Mouse (Mus musculus) ES-E14 (cell line): Measurements from ENCODE around the gene Mpl. TPM values are rescaled to one million over a fixed set of nuclear protein-coding genes. Genes with fewer than 3 reads are reported as not detected.

Source experiments
- DNase-seq: peaks from one replicate; pipeline ENCODE4 v3.0.0-alpha.2; 2013; ENCODE audit warnings: low read depth, low spot score
- H3K27ac ChIP-seq: 2 replicates; pipeline ENCODE4 v1.5.1; 2012; ENCODE audit warnings: low read depth, mild to moderate bottlenecking, low read length, moderate library complexity, mixed read lengths; ENCODE audit not compliant: poor library complexity, insufficient read depth, severe bottlenecking
- H3K36me3 ChIP-seq: 2 replicates; pipeline ENCODE4 v1.6.1; 2012; ENCODE audit warnings: mild to moderate bottlenecking, low read length, moderate library complexity, mixed read lengths; ENCODE audit not compliant: control insufficient read depth, poor library complexity, insufficient read depth, severe bottlenecking
- H3K4me1 ChIP-seq, 2 experiments: fragments of 150-350 bp in 1 of 2; sonication (generic) in 1 of 2; 2 replicates each; pipeline ENCODE4 v1.6.1; 2012; ENCODE audit warnings: low read length in 2 of 2, mild to moderate bottlenecking in 1 of 2, mixed read lengths in 1 of 2; ENCODE audit not compliant: control insufficient read depth in 2 of 2, insufficient read depth in 2 of 2, poor library complexity in 1 of 2
- H3K4me3 ChIP-seq, 2 experiments: fragments of 150-350 bp in 1 of 2; sonication (generic) in 1 of 2; 2 replicates each; pipeline ENCODE4 v1.5.1; 2012; ENCODE audit warnings: low read length in 2 of 2, low read depth in 1 of 2, mild to moderate bottlenecking in 1 of 2, mixed read lengths in 1 of 2; ENCODE audit not compliant: insufficient read depth in 1 of 2, poor library complexity in 1 of 2, severe bottlenecking in 1 of 2
- H3K9ac ChIP-seq: 2 replicates; pipeline ENCODE4 v1.6.1; 2012; ENCODE audit warnings: low read depth, mild to moderate bottlenecking, low read length, mixed read lengths; ENCODE audit not compliant: poor library complexity, insufficient read depth, severe bottlenecking
- H3K9me3 ChIP-seq: fragments of 150-350 bp; sonication (generic); 2 replicates; pipeline ENCODE4 v1.6.1; 2012; ENCODE audit warnings: low read depth, mild to moderate bottlenecking, low read length; ENCODE audit not compliant: control insufficient read depth, insufficient read depth
- CHD2 ChIP-seq: IDR thresholded peaks from 2 replicates; pipeline ENCODE4 v1.6.1; 2014; ENCODE audit warnings: mild to moderate bottlenecking, low read depth, low read length, inconsistent platforms
- HCFC1 ChIP-seq: IDR thresholded peaks from 2 replicates; pipeline ENCODE4 v1.6.1; 2012; ENCODE audit warnings: low read length, inconsistent platforms, borderline replicate concordance; ENCODE audit not compliant: insufficient read depth
- MAFK ChIP-seq: IDR thresholded peaks from 2 replicates; pipeline ENCODE4 v1.6.1; 2014; ENCODE audit warnings: mild to moderate bottlenecking, low read depth, low read length, inconsistent platforms; ENCODE audit not compliant: insufficient read depth
- ZC3H11A ChIP-seq: IDR thresholded peaks from 2 replicates; pipeline ENCODE4 v1.6.1; 2012; ENCODE audit warnings: low read depth, mild to moderate bottlenecking, inconsistent platforms, low read length, borderline replicate concordance
- ZNF384 ChIP-seq: IDR thresholded peaks from 2 replicates; pipeline ENCODE4 v1.6.1; 2012; ENCODE audit warnings: low read depth, low read length, inconsistent platforms
- in situ Hi-C, 2 experiments: fragments of 600-800 bp; cut with MboI; formaldehyde crosslinking; loops; one replicate each; pipeline ENCODE4 v1.15.1; 2025; ENCODE audit warnings: low sequenced_read_pairs in 2 of 2, inconsistent platforms in 1 of 2; ENCODE audit not compliant: unreplicated experiment in 2 of 2
- total RNA-seq: library from RNA; depleted of rRNA; stranded (reverse); fragments of 300-350 nt; gene quantifications from 2 replicates; pipeline ENCODE4 v1.2.3, GENCODE M21; 2012

Gene Mpl
- total RNA-seq, 1 experiment, result not detected

DNA sequence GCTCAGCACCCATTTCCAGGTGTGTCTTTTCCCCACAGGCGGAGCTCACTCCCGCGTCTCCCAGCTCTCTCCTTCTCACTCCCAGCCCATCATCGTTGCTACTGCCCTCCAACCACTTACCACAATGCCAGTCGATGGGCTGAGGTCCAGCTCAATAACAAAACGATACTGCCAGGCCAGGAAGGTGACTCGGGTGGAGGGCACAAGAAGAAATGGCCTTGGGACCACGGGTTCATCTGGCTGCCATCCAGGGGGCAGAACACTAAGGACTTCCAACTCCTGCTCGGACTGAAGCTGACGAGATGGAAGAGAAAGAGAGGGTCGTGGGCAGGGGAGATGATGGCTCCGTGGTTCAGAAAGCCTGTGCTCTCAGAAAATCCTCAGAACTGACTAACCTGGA is 54.6 kb downstream of the Mpl start:
- Histone ChIP-seq H3K9ac (no peak overlapping the region), H3K4me3 (no peak overlapping the region), H3K27ac (no peak overlapping the region), H3K36me3 (peaks cover 32% of the 10 kb centered on the region), H3K9me3 (no peaks in the 10 kb centered on the region), H3K4me1 (no peaks in the 10 kb centered on the region)
- DNase-seq, result no peak
- in situ Hi-C loops, result no loop called here
- TF ChIP-seq HCFC1 (no peak), ZNF384 (no peak), ZC3H11A (no peak), CHD2 (no peak), MAFK (no peak)

DNA sequence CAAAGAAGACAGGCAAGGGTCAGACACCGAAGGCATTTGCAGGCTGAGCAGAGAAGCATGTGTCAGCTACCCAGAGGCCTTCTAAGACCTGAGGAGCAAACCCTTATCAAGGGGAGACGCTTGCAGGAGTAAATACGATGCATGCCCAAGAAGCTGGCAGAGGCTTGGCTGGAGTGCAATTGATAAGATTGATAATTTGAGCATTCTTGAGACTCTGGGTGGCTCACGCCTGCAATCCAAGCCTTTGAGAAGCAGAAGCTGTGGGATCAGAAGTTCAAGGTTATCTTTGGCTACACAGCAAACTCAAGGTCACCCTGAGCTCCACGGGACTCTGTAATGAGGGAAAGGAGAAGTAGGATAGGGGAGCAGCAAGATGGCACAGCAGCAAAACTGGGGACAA is 55.4 kb downstream of the Mpl start:
- Histone ChIP-seq H3K9ac (no peak overlapping the region), H3K4me3 (no peak overlapping the region), H3K36me3 (peaks cover 36% of the 10 kb centered on the region), H3K4me1 (no peaks in the 10 kb centered on the region), H3K9me3 (no peaks in the 10 kb centered on the region), H3K27ac (no peak overlapping the region)
- in situ Hi-C loops, result no loop called here
- no peak for DNase-seq
- TF ChIP-seq ZC3H11A (no peak), HCFC1 (no peak), MAFK (no peak), CHD2 (no peak), ZNF384 (no peak)

DNA sequence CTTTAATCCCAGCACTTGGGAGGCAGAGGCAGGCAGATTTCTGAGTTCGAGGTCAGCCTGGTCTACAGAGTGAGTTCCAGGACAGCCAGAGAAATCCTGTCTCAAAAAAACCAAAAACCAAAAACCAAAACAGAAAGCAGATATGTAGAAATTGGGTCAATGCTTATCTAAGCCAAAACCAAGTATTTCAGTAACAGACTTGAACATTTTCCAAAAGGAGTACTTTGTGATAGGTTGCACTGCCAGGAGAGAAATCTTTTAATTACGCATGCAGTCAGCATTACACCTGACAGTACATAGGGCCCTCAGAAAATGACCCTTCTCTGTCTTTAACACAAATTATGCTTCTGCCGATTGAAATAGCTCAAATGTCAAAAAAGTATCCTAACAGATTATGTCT is 55.9 kb downstream of the Mpl start:
- TF ChIP-seq HCFC1, result no peak
- TF ChIP-seq CHD2, result no peak
- TF ChIP-seq ZNF384, result no peak
- Histone ChIP-seq H3K4me1 (no peaks in the 10 kb centered on the region), H3K9me3 (no peaks in the 10 kb centered on the region), H3K27ac (no peak overlapping the region), H3K36me3 (peaks cover 38% of the 10 kb centered on the region), H3K9ac (no peak overlapping the region), H3K4me3 (no peak overlapping the region)
- in situ Hi-C loops, result no loop called here
- no peak for DNase-seq

DNA sequence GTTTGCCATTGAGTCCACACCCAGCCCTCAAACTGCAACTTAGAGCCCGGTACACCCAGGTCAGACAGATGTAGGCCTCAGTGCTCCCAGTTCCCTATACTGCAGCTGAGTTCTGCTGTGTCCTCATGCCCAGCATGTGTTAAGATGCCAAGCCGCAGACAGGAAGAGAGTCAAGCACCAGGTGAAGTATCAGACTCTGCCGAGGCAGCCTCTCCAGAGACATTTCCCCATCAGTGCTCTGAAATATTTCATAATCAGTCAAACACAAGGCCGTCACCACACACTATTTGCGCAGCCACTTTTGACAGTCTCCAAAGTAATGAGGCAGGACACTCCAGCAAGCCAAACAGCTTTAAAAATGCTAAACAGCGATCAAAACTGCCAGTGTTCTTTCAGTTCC is 58.9 kb downstream of the Mpl start:
- in situ Hi-C loops, result no loop called here
- Histone ChIP-seq H3K27ac (no peak overlapping the region), H3K4me1 (no peaks in the 10 kb centered on the region), H3K9me3 (no peaks in the 10 kb centered on the region), H3K9ac (no peak overlapping the region), H3K4me3 (no peak overlapping the region), H3K36me3 (peaks cover 44% of the 10 kb centered on the region)
- no peak for TF ChIP-seq CHD2
- TF ChIP-seq HCFC1, result no peak
- no peak for TF ChIP-seq ZC3H11A
- TF ChIP-seq ZNF384, result no peak
- TF ChIP-seq MAFK, result no peak
- no peak for DNase-seq

- H3K9me3 ChIP-seq, result no peaks in the 10 kb centered on the region
- in situ Hi-C loops, result no loop called here
Observed at GRCm38 (mm10) chr4:118396433-118396832, 60.9 kb downstream of the Mpl start.

More at GRCm38 (mm10) chr4:118396433-118396832, 60.9 kb downstream of the Mpl start:
- H3K4me3 ChIP-seq, result no peak overlapping the region
- no peak overlapping the region for H3K9ac ChIP-seq
- TF ChIP-seq ZNF384 (no peak), CHD2 (no peak), MAFK (no peak), HCFC1 (no peak), ZC3H11A (no peak)
- no peaks in the 10 kb centered on the region for H3K4me1 ChIP-seq
- DNase-seq, result no peak
- no peak overlapping the region for H3K27ac ChIP-seq
- H3K36me3 ChIP-seq, result peaks cover 48% of the 10 kb centered on the region
